Mouse (Mus musculus) effector memory CD4-positive, alpha-beta T cell, adult 5 months (primary cell): ENCODE measurements around the gene Vmn2r98. TPM values are rescaled to one million over a fixed set of nuclear protein-coding genes. Genes with fewer than 3 reads are reported as not detected.

Experiments used
- polyA plus RNA-seq: library from polyadenylated mRNA; unstranded; fragments of 100-300 nt; shearing (Covaris generic); gene quantifications from one replicate; pipeline ENCODE4 v1.2.1, GENCODE M21; 2017

Gene Vmn2r98
- polyA plus RNA-seq: not detected

DNA sequence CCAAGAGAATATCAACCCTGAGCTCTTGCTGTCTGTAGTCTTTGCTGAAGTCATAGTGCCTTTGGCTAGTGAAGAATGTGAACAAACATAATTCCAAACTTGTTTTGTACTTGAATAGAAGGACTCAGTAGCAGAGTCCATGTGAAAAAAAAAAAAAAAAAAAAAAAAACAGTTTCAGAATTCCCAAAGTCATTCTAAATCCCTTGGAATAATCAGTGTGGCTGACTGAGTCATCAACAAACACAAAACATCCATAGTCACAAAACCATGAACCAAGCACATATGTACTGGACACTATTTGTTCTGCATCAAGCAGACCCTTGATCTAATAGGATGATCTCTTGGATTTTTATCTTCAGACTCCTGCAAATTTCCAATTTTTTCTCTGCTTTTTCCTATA is at the start of gene Vmn2r98:
Vmn2r98 (plus strand) TSS at position 301 of the 400 bp plus-strand sequence.

Other genes starting within 250 kb of the Vmn2r98 start
- 7.9 TPM for gene Vmn2r97, start 139.2 kb upstream of the Vmn2r98 start, polyA plus RNA-seq